Mouse (Mus musculus) testis, adult 2 months (tissue): ENCODE results near the gene Thbs4.

ENCODE experiments used
- CTCF ChIP-seq: fragments of 200-500 bp; IDR thresholded peaks from 2 replicates; pipeline ENCODE4 v1.5.1; 2012; ENCODE audit warnings: low read depth, mild to moderate bottlenecking, inconsistent platforms, low read length, moderate library complexity; ENCODE audit not compliant: control insufficient read depth, insufficient read depth, insufficient replicate concordance
- POLR2A ChIP-seq: fragments of 200-500 bp; IDR thresholded peaks from 2 replicates; pipeline ENCODE4 v1.6.1; 2012; ENCODE audit warnings: low read depth, mild to moderate bottlenecking, inconsistent platforms, low read length, moderate library complexity; ENCODE audit not compliant: control insufficient read depth

DNA sequence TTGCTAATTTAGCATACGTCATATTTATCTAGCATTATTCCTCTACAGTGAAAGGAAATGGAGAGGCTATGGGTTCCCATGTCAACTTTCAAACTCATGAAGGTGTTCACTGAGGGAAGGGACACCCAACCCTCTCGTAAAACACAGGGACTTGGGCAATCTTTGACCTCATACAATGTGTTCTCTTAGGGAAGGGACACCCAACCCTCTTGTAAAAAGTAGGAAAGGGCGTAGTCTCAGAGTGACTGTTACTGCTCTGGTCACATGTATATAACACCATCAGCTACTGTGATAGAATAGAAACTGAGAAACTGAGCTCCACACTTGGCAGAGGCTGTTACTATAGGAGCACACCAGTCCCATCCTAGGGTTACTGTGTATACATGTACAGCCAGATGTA, 13.2 kb upstream of the Thbs4 start:
- TF ChIP-seq CTCF (no peak), POLR2A (no peak)
